Mouse (Mus musculus) brain, embryonic 14.5 days (tissue): ENCODE data around the gene Cdk14. TPM values are rescaled to one million over a fixed set of nuclear protein-coding genes. Genes with fewer than 3 reads are reported as not detected.

Source experiments
- DNase-seq: peaks from one replicate; pipeline ENCODE4 v3.0.0-alpha.2; 2011; ENCODE audit warnings: low read depth
- CTCF ChIP-seq: fragments of 200-500 bp; IDR thresholded peaks from 2 replicates; pipeline ENCODE4 v1.5.1; 2012; ENCODE audit warnings: inconsistent platforms, mild to moderate bottlenecking, moderate library complexity, borderline replicate concordance; ENCODE audit not compliant: insufficient read depth, insufficient read length; ENCODE audit errors: extremely low read depth
- POLR2A ChIP-seq: fragments of 200-500 bp; IDR thresholded peaks from 2 replicates; pipeline ENCODE4 v1.6.1; 2012; ENCODE audit warnings: mild to moderate bottlenecking, inconsistent platforms, borderline replicate concordance; ENCODE audit not compliant: poor library complexity, insufficient read depth, insufficient read length, severe bottlenecking; ENCODE audit errors: extremely low read depth
- polyA plus RNA-seq: library from polyadenylated mRNA; depleted of rRNA; stranded (reverse); fragments of >200 nt; gene quantifications from 2 replicates; pipeline ENCODE4 v1.2.3, GENCODE M21; 2012

Cdk14 gene
- polyA plus RNA-seq, 1 experiment, result 33.3 TPM

DNA sequence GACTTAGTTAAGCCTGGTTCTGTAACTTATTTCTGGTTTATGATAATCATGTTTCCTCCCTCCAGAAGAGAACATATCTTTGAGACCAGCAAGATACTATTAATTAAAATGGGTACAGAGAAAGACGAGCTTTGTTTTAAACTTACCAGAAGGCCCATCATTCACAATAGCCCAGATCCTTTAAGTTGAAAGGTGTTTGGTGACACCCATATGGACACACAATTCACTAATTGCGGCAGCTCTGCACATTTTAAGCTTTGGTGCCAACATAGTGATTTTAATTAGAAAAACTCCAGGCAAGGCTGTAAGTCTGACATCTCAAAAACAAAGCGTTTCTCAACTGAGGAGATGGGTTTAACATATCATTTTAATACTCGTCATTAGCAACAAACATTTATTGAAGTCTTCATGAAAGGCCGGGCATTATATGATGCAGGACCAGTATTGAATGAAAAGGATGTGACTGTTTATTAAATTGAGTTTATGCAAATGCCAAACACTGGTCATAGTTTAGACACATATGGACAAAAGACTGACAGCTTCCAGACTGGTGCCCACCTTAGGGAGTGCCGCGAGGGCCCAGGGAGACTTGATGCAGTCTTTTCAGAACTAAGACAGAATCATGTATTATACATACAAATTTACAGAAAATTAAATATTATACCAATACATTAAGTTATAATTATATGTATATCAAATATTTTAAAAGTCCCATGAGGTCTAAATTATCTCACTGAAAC lies 605.5 kb downstream of the Cdk14 start:
- peak; percentile 91 for DNase-seq
- no peak for TF ChIP-seq CTCF
- TF ChIP-seq POLR2A, result no peak

DNA sequence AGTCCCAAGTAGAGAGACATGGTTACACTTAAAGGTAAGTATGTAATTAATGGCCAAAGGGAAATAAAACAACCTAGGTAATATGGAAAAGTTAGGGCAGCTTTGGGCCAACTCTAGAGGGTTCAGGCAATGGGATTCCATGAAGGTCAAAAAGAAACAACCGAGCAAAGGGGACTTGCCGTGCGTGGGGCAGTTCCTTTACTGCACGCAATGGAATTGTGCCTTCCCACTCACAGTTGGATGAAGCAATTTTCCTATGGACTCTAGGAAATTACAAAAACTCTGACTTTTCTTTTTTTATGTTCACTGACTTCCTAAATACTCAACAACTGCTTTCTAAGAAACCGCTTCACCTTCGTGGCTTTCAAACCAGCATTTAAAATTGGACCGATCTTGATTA lies 606.8 kb downstream of the Cdk14 start:
- TF ChIP-seq POLR2A (no peak), CTCF (no peak)
- no peak for DNase-seq

- TF ChIP-seq POLR2A (no peak), CTCF (no peak)
- peak; percentile 95 for DNase-seq
Measured at GRCm38 (mm10) chr5:4812036-4812729, 607.9 kb downstream of the Cdk14 start.

- DNase-seq, result no peak
- TF ChIP-seq CTCF, result no peak
- TF ChIP-seq POLR2A, result no peak
Measured at GRCm38 (mm10) chr5:4805228-4805627, 614.9 kb downstream of the Cdk14 start.

DNA sequence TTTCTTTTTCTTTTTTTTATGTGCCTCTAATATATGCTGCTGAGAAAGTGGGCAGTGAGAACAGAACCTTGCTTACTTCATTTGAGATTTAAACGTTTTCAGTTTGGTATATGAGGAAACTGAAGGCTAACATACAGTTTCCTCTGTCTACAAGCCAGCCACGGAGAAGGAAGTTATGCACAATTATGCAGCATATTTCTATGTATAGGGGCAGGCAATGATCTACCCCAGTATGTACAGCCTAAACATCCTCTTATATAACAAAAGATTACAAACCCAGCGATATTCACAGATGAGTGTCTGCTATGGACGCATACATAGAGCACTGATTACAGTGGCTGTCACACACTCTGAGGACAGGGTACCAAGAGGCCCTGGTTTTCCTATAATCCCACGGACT lies 616.4 kb downstream of the Cdk14 start:
- DNase-seq, result no peak
- TF ChIP-seq POLR2A, result no peak
- no peak for TF ChIP-seq CTCF

DNA sequence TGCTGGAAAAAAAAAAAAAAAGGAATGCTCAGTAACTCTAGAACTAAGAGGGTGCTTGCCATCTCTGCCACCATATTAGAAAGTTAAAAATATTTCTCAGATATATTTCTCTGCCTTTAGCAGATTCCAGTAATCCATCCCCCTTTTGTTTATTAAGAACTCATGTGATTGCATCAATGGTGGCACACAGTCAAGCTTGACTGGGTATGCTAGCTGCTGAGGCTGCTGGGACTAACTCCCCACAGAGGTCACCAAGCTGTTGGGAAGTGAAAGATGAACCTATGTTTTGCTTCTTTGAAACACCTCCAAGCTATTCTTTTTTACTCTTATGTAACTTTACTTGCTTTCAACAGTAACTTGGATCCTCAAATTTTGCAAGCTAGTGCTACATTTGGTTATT lies 618.1 kb downstream of the Cdk14 start:
- DNase-seq, result peak; percentile 21
- TF ChIP-seq POLR2A (no peak), CTCF (no peak)

DNA sequence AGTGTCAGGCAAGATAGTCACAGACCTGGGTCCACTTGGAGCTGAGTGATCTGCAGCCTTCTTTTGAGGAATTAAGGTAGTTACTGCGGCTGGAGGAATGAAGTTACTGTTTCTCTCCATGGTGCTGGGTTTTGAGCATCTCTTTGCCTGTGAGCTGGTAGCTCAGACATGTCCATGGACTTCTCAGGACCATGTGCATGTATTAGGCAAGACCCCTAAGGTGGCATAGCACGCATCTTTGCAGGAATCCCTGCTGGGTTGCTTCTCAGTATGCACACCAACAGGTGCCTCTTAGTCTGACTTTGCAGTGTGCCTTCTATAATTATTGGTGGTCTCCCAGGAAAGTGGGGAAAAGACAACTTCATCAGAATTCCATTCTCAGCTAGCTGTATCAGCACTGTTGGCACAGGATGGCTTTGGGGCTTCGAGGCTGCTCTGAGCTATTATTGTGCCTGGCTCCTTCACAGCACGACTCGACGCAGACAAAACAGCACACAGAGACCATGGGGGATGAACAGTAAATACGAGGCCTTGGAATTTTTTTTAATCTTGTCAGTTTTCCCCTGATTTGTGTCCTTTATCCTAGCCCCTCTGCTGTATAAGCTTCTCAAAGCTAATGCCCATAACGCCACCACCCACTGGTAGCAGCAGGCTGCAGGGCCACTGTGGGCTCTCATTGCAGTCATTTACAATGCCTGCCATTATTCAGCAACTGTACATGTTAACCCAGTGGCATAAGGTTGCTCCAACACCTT lies 618.8 kb downstream of the Cdk14 start:
- DNase-seq, result peak; percentile 75
- TF ChIP-seq CTCF (no peak), POLR2A (no peak)

DNA sequence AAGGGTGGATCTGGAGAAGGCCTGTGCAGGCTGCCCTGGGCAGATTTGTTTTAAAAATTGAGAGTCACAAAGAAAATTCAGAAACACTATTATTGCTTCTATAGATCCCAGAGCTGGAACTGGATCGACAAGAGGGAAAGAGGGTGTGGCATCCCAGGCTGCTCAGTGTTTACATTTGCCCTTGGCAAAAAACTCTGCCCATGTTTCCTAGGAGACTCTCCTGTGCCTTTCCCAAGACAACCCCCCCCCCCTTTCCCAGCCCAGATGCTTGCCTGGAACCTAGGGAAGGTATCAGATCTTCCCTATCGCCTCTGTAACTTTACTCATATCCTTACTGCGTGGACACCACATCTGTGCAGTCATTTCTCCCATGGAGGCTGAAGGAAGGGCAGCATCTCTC lies 628.9 kb downstream of the Cdk14 start:
- TF ChIP-seq POLR2A (no peak), CTCF (no peak)
- no peak for DNase-seq

DNA sequence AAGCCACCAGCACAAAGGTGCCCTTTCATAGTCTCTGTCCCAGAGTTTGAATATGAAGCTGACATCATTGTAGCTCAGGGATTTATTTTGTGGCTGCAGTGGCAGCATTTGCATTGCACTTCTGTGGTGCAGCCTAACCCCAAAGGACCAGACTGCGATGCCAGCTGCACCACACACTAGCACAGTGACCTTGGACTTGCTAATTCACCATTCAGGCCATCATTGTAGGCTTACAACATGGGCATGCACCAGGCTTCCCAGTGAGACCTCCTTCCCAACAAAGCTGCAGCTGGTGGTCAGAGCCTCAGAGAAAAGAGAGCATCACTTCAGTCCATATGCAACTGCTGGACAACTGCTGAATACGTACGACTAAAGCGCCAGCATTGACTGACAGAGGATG lies 629.8 kb downstream of the Cdk14 start:
- TF ChIP-seq POLR2A, result no peak
- no peak for TF ChIP-seq CTCF
- peak; percentile 42 for DNase-seq

DNA sequence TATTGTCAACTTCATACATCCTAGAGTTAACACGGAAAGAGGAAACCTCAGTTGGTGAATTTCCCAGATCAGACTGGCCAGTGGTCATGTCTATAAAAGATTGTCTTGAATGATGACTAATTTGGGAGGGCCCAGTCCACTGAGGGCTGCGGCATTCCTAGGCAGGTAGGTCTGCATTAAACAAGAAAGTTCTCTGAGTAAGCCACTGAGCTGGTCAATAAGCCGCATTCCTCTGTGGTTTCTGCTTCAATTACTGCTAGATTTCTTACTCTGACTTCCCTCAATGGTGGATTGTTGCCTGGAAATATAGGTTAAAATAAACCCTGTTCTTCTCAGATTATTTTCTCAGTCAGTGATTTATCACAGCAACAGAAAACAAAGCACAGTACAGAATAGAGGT lies 631.6 kb downstream of the Cdk14 start:
- no peak for TF ChIP-seq CTCF
- DNase-seq, result no peak

GRCm38 (mm10) chr5:4786816-4787215 lies 633.3 kb downstream of the Cdk14 start:
- DNase-seq, result no peak
- TF ChIP-seq POLR2A, result no peak
- no peak for TF ChIP-seq CTCF
